Mouse (Mus musculus): ENCODE results near the gene Ccdc85a. TPM values are rescaled to one million over a fixed set of nuclear protein-coding genes. Genes with fewer than 3 reads are reported as not detected.

Ccdc85a gene
- polyA plus RNA-seq, 2 experiments = 1.8 to 2.6 TPM

- 2% methylated on average over 60 of the region's 63 CpGs for WGBS
- peaks cover 17% of the 10 kb centered on the region for H3K27me3 ChIP-seq (ENCODE audit: control insufficient read depth, insufficient read depth, low read length)
- no peak; the same call in 1 of the 2 replicates for ATAC-seq (ENCODE audit: low FRiP score, low read depth)
These were observed 800 bp downstream of the Ccdc85a start for GRCm38 (mm10) chr11:28583138-28583910.

GRCm38 (mm10) chr11:28582218-28582617, 1.9 kb downstream of the Ccdc85a start:
- Histone ChIP-seq H3K27me3 (ENCODE audit: control insufficient read depth, insufficient read depth, low read length) (peaks cover 17% of the 10 kb centered on the region), H3K9me3 (ENCODE audit: control insufficient read depth, low read length) (no peaks in the 10 kb centered on the region), H3K4me2 (replicated peaks; ENCODE audit: low read depth, low read length, severe bottlenecking) (peak overlapping the region; percentile 93; the same call in 1 of the 2 replicates), H3K27ac (replicated peaks; ENCODE audit: low read depth, low read length) (no peak overlapping the region), H3K4me1 (ENCODE audit: control insufficient read depth, insufficient read depth, low read length) (0 out of 2 replicates have a peak, but pooled peaks cover 4% of the 10 kb centered on the region), H3K36me3 (ENCODE audit: control insufficient read depth, insufficient read depth, low read length) (no peaks in the 10 kb centered on the region), H3K9ac (ENCODE audit: low read depth, low read length, severe bottlenecking) (no peak overlapping the region), H3K4me3 (replicated peaks; ENCODE audit: low read length) (no peak overlapping the region)
- ATAC-seq (ENCODE audit: low FRiP score, low read depth) (no peak), DNase-seq (ENCODE audit: low spot score) (no peak)
- 27% methylated on average over 5 of the region's 5 CpGs for WGBS
- no peak for TF ChIP-seq POLR2A (IDR thresholded peaks at IDR 0.05; ENCODE audit: borderline replicate concordance, extremely low read depth, insufficient read depth, insufficient read length)

More at GRCm38 (mm10) chr11:28583138-28583910, 800 bp downstream of the Ccdc85a start:
- Histone ChIP-seq H3K36me3 (ENCODE audit: control insufficient read depth, insufficient read depth, low read length) (no peaks in the 10 kb centered on the region), H3K27ac (replicated peaks; ENCODE audit: low read depth, low read length) (no peak overlapping the region), H3K9me3 (ENCODE audit: control insufficient read depth, low read length) (no peaks in the 10 kb centered on the region), H3K4me1 (ENCODE audit: control insufficient read depth, insufficient read depth, low read length) (0 out of 2 replicates have a peak, but pooled peaks cover 4% of the 10 kb centered on the region), H3K4me2 (replicated peaks; ENCODE audit: low read depth, low read length, severe bottlenecking) (peak overlapping the region; percentile 93), H3K9ac (ENCODE audit: low read depth, low read length, severe bottlenecking) (peak overlapping the region; percentile 46), H3K4me3 (replicated peaks; ENCODE audit: low read length) (peak overlapping the region; percentile 52)
- TF ChIP-seq POLR2A (IDR thresholded peaks at IDR 0.05; ENCODE audit: borderline replicate concordance, extremely low read depth, insufficient read depth, insufficient read length) = no peak
- DNase-seq (ENCODE audit: low spot score) = no peak

DNA sequence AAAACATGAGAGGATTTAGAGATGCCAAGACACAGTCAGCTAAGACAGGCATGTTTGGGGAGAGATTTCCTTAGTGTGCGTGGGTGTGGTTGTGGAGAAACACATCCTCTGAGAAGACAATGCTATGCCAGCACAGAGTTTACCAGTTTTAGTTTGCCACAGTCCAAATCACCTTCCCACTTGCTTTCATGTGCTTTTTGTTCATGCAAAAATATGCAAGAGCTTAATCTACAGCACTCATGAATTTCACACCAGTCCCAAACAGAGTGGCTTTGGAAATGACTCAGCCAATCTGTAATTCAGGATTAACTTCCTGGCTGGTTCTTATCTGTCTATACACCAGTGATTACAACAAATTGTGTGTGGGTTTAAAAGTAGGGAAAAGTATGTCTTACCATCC, 11.7 kb downstream of the Ccdc85a start:
- Histone ChIP-seq H3K4me2 (replicated peaks; ENCODE audit: low read depth, low read length, severe bottlenecking) (no peak overlapping the region), H3K4me1 (ENCODE audit: control insufficient read depth, insufficient read depth, low read length) (no peaks in the 10 kb centered on the region), H3K27ac (replicated peaks; ENCODE audit: low read depth, low read length) (no peak overlapping the region), H3K27me3 (ENCODE audit: control insufficient read depth, insufficient read depth, low read length) (no peaks in the 10 kb centered on the region), H3K4me3 (replicated peaks; ENCODE audit: low read length) (no peak overlapping the region), H3K9me3 (ENCODE audit: control insufficient read depth, low read length) (no peaks in the 10 kb centered on the region), H3K9ac (ENCODE audit: low read depth, low read length, severe bottlenecking) (no peak overlapping the region), H3K36me3 (ENCODE audit: control insufficient read depth, insufficient read depth, low read length) (no peaks in the 10 kb centered on the region)
- whole genome bisulfite sequencing = 94% methylated on average over 1 of the region's 1 CpGs
- DNase-seq (ENCODE audit: low spot score) = no peak
- no peak for TF ChIP-seq POLR2A (IDR thresholded peaks at IDR 0.05; ENCODE audit: borderline replicate concordance, extremely low read depth, insufficient read depth, insufficient read length)
- no peak for ATAC-seq (ENCODE audit: low FRiP score, low read depth)

DNA sequence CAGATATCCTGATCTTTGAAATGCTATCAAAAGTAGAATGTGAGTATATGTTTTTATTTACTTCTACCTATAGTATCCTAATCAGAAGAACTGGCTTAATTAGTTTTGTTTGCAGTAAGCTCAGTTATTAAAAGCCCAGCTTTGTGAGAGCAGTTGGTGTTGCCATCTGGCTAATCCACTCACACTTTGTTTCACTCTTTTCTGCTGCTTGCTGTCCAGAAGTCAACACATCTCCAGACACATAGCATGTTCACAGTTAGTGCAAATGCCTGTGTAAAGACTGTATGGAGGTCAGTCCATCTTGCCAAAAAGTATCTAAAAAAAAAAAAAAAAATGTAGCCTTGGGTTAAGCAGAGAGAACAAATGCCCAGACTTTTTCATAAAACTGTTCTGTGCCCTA, 27.7 kb downstream of the Ccdc85a start:
- no peak overlapping the region for H3K4me3 ChIP-seq (replicated peaks; ENCODE audit: low read length)
- 0 out of 2 replicates have a peak, but pooled peaks cover 4% of the 10 kb centered on the region for H3K9me3 ChIP-seq (ENCODE audit: control insufficient read depth, low read length)
- DNase-seq (ENCODE audit: low spot score) (no peak), ATAC-seq (ENCODE audit: low FRiP score, low read depth) (no peak)
- no peaks in the 10 kb centered on the region for H3K27me3 ChIP-seq (ENCODE audit: control insufficient read depth, insufficient read depth, low read length)
- H3K27ac ChIP-seq (replicated peaks; ENCODE audit: low read depth, low read length) = no peak overlapping the region
- no peak for TF ChIP-seq POLR2A (IDR thresholded peaks at IDR 0.05; ENCODE audit: borderline replicate concordance, extremely low read depth, insufficient read depth, insufficient read length)
- H3K4me2 ChIP-seq (replicated peaks; ENCODE audit: low read depth, low read length, severe bottlenecking) = no peak overlapping the region
- no peak overlapping the region for H3K9ac ChIP-seq (ENCODE audit: low read depth, low read length, severe bottlenecking)
- no peaks in the 10 kb centered on the region for H3K36me3 ChIP-seq (ENCODE audit: control insufficient read depth, insufficient read depth, low read length)
- H3K4me1 ChIP-seq (ENCODE audit: control insufficient read depth, insufficient read depth, low read length) = no peaks in the 10 kb centered on the region

- WGBS = 90% methylated on average over 2 of the region's 2 CpGs
- H3K4me3 ChIP-seq (replicated peaks; ENCODE audit: low read length) = no peak overlapping the region
- no peak for TF ChIP-seq POLR2A (IDR thresholded peaks at IDR 0.05; ENCODE audit: borderline replicate concordance, extremely low read depth, insufficient read depth, insufficient read length)
These were observed 40.7 kb downstream of the Ccdc85a start for GRCm38 (mm10) chr11:28543429-28543828.

More at GRCm38 (mm10) chr11:28543429-28543828, 40.7 kb downstream of the Ccdc85a start:
- H3K27ac ChIP-seq (replicated peaks; ENCODE audit: low read depth, low read length) = no peak overlapping the region
- ATAC-seq (ENCODE audit: low FRiP score, low read depth) = no peak
- H3K9me3 ChIP-seq (ENCODE audit: control insufficient read depth, low read length) = no peaks in the 10 kb centered on the region
- no peak overlapping the region for H3K4me2 ChIP-seq (replicated peaks; ENCODE audit: low read depth, low read length, severe bottlenecking)
- no peak overlapping the region for H3K9ac ChIP-seq (ENCODE audit: low read depth, low read length, severe bottlenecking)
- no peaks in the 10 kb centered on the region for H3K4me1 ChIP-seq (ENCODE audit: control insufficient read depth, insufficient read depth, low read length)
- H3K36me3 ChIP-seq (ENCODE audit: control insufficient read depth, insufficient read depth, low read length) = no peaks in the 10 kb centered on the region
- H3K27me3 ChIP-seq (ENCODE audit: control insufficient read depth, insufficient read depth, low read length) = no peaks in the 10 kb centered on the region
- DNase-seq (ENCODE audit: low spot score) = no peak

Measured in limb, embryonic 14.5 days (tissue).